Mouse (Mus musculus) kidney, postnatal 36 days (tissue): ENCODE measurements around the gene Ncoa7.
"Not testable (repeated sequence)": the region's sequence is repeated elsewhere in the genome, so short reads cannot be mapped to it uniquely, and the experiment has no call there.

Experiments used
- DNase-seq, 2 experiments: peaks; one replicate each; pipeline ENCODE4 v3.0.0; 2021 to 2022; ENCODE audit warnings: mixed read lengths in 2 of 2

The Ncoa7 gene

DNA sequence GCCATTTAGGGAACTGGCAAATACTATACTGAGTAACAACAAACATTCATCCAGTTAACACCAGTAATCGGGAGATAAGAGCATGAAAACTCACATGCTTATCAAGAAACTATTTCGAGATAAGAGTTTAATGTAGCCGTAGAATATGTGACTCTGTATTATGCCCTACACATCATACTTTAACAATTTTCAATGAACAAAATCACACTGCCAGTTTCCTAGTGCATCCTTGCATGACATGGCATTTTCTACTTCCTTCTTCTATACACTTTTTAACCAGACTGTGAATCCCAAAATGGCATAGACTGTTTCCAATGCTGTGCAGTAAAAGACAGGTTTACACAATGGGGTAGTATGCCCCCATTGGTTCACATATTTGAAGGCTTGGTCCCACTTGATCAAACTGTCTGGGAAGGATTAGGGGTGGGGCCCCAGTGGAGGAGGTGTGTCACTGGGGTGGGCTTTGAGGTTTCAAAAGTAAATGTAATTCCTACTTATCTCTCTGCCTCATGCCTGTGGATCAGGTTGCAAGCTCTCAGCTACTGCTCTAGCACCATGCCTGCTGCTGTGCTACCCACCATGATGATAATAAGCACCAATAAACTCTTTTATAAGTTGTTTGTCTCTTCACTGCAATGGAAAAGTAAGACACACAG lies 15.3 kb downstream of the Ncoa7 start:
- no peak for DNase-seq

DNA sequence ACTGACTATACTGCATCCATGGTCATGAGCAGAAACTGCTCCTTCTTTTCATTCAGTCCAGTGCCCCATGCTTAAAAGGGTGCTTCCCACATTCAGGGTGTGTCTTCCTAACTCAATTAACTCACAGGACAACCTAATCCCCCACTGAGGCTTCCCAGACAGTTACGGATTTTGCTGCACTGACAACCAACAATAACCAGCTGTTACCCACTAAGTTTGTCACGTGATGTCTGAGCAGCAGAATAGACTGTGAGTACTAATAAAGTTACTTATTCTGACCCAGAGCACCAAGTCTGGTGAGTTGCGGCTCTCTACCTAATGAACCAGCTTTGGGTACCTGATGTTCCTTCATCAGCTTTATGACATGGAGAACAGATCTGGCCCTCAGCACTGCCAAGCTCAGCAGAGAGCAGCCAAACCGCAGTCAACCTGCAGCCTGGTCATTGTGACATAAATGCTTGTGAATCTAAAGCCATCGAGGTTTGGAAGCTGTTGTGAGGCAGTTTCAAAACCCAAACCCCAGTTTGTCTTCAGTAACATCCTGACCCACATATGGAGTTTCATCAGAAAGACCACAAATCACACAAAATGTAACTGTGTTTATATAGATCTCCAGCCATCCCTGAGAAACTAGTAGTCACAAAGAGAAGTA lies 16.9 kb downstream of the Ncoa7 start:
- DNase-seq, result no peak

GRCm38 (mm10) chr10:30780921-30781320 lies 22.2 kb downstream of the Ncoa7 start:
- not testable (repeated sequence) for DNase-seq

DNA sequence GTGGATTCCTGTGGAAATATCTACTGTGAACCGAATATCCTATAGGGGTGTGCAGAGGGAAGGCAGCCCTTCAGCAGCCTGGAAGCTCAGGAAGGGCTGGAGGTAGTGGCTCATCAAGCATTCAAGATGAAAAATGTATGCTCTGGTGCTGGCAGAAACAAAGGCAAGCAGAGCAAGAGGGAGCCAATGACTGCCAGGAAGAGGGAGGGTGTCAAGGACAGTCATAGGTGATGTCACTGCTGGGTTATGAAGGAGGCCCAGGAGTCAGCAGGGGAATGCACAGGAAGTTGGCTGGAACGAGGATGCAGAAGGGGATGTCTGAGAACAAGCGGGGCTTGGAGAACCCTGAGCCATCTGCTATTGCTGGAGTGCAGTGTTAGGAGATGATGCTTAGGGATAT lies 24.9 kb downstream of the Ncoa7 start:
- no peak for DNase-seq

DNA sequence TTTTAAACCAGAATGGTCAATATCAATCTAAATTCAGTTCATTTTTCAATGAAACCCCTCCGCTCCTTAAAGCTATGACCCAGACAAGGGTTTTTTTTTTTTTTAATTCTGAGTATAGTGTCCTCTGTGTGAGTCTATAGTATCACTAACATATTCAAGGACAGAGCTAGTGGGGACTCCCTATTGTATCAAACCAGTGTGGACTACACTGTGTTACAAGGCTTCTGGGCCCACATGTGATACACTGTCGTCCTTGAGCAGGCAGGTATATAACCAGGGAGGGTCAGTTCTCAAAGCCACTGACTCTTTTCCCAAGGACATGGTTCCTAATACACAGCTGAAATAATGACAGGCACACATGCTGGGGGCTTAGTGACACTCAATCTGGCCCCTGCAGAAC lies 27.1 kb downstream of the Ncoa7 start:
- no peak for DNase-seq

GRCm38 (mm10) chr10:30775568-30775967 lies 27.6 kb downstream of the Ncoa7 start:
- no peak for DNase-seq

DNA sequence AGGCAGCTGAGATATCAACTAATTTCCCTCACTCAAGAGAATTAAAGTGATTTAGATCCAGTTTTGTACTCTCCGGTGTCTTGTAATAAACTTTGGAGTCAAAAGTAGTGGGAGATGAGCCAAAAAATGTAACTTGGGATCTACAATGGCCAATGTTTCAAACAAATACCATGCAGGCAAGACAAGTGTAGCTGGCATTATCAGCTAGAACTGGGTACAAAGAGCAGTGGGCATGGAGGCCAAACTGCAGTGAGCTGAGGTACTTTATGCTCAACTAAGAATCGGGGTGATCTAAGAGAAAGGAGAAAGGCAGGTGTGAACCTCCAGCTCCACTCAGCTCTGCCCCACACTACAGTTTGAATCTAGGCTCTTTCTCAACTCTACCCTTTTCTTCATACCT lies 28.7 kb downstream of the Ncoa7 start:
- DNase-seq, result peak; percentile 33 to 38

GRCm38 (mm10) chr10:30773181-30773580 lies 29.9 kb downstream of the Ncoa7 start:
- no peak for DNase-seq

GRCm38 (mm10) chr10:30771417-30772158 lies 31.5 kb downstream of the Ncoa7 start:
- DNase-seq, result peak in 1 of 2 experiments; percentile 57

GRCm38 (mm10) chr10:30768820-30769219 lies 34.3 kb downstream of the Ncoa7 start:
- peak; percentile 43 to 62 for DNase-seq

GRCm38 (mm10) chr10:30768250-30768649 lies 34.9 kb downstream of the Ncoa7 start:
- peak; percentile 69 to 83 for DNase-seq

DNA sequence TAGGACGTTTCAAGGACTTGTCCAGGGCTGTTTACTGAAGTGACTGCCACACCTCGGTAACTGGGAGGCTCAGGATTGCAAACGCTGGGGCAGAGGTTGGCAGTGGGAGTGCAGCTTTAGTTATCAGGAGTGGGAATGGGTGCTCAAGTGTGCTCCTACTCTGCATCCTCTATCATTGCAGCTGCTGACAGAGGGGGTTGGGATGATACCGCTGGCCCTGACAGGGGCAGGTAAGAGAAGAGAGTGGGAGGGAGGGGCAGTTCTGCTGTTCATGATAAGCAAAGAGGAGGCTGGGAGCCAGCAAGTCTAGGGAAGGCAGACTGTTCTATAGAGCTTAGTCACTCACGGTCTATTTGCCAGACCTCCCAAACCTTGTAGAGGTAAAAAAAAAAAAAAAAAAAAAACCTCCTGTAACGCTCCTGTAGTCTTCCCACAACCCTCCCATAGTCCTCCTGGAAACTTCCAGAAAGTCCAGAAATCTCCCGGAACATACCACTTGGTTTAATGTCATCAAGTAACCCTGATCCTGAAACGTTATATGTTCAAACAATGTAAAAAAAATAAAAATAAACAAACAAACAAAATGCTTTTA lies 39.9 kb downstream of the Ncoa7 start:
- DNase-seq, result no peak

GRCm38 (mm10) chr10:30762284-30762964 lies 40.7 kb downstream of the Ncoa7 start:
- DNase-seq, result peak; percentile 48 to 67

DNA sequence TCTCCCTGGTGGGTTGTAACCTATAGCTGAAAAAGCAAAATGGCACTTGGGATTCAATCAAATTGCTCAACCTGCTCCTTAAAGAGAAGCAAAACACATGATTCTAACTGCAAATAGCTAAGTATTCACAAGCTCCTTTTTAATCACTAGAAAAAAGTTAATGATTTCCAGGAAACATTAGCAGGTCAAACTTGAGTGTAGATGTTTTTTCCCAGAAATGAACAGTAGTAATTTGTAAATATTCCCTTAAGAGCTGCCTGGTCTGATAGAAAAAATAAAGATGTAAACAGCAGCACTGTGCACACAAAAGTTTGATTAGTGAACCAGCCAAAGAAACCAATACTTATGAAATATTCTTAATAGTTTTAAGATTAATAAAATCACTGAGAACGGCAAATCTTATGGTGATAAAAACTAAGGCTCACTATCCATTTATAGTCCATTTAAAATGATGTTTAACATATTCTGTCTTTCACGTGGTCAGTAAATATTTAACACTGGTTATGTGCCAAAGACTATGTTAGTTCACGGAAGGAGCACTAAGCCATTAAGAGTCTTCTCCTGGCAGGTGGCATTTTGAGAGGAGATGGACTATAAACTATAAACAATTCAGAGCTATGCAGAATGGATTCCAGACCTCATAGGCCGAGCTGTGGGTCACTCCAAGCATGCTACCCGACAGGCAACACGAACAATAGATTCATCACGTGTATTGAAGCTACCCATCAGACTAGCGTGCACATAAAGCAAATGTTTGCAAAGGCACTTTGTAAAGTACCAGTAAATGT lies 43.6 kb downstream of the Ncoa7 start:
- peak; percentile 12 to 56 for DNase-seq

GRCm38 (mm10) chr10:30756064-30756463 lies 47.1 kb downstream of the Ncoa7 start:
- no peak for DNase-seq

GRCm38 (mm10) chr10:30754825-30755457 lies 48.2 kb downstream of the Ncoa7 start:
- no peak for DNase-seq

DNA sequence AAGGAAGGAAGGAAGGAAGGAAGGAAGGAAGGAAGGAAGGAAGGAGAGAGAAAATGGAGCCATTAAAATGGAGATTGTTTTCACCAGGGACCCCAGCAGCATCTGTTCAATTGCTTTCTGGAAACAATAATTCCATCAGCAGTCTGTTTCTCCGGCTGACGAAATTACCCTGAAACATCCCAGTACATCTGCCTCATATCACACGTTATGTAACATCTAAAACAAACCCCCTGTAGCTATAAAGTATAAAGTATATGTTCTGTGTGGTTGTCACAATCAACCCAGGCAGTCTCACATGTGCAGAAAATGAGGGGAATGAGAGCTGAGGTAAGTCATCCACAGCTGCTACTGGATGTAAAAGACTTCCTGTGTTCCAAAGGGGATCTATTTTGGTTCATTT lies 49.0 kb downstream of the Ncoa7 start:
- DNase-seq, result no peak

GRCm38 (mm10) chr10:30752485-30752884 lies 50.6 kb downstream of the Ncoa7 start:
- no peak for DNase-seq

- no peak for DNase-seq
Observed at GRCm38 (mm10) chr10:30751586-30751985, 51.5 kb downstream of the Ncoa7 start.

- DNase-seq, result no peak
Observed at GRCm38 (mm10) chr10:30749807-30750206, 53.3 kb downstream of the Ncoa7 start.

GRCm38 (mm10) chr10:30745238-30745974 lies 57.7 kb downstream of the Ncoa7 start:
- peak; percentile 52 to 82 for DNase-seq
